Mouse (Mus musculus): ENCODE results near the gene Rcsd1. TPM values are rescaled to one million over a fixed set of nuclear protein-coding genes. Genes with fewer than 3 reads are reported as not detected.
A peak's percentile ranks its signal among the peaks of the same experiment; 100 is the strongest.

The Rcsd1 gene
- total and polyA plus RNA-seq, 3 experiments = 57.2 to 81.5 (median 68.7) TPM

GRCm38 (mm10) chr1:165693856-165694255, 15.7 kb downstream of the Rcsd1 start:
- no peak for DNase-seq
- Histone ChIP-seq H3K36me3 (ENCODE audit: control insufficient read depth, insufficient read depth, low read length) (peaks cover 69% of the 10 kb centered on the region), H3K4me3 (no peak overlapping the region), H3K79me2 (replicated peaks; ENCODE audit: control insufficient read depth, insufficient read depth, low read length) (peaks cover 3% of the 10 kb centered on the region), H3K27ac (peak overlapping the region; percentile 72), H3K4me1 (ENCODE audit: control insufficient read depth, insufficient read depth, low read length) (peaks cover 54% of the 10 kb centered on the region), H3K9ac (ENCODE audit: low read depth, low read length) (no peak overlapping the region), H3K27me3 (ENCODE audit: control insufficient read depth, insufficient read depth, low read length) (no peaks in the 10 kb centered on the region)
- 34% methylated on average over 7 of the region's 7 CpGs for WGBS
- intact Hi-C loops (cut with DNase I) = no loop called here
- TF ChIP-seq POLR2A (IDR thresholded peaks at IDR 0.05; ENCODE audit: insufficient read depth, low read depth, low read length) (no peak), EP300 (IDR thresholded peaks at IDR 0.05; ENCODE audit: insufficient read depth, low read depth, low read length) (no peak), CTCF (IDR thresholded peaks at IDR 0.05) (no peak)

GRCm38 (mm10) chr1:165691516-165691915, 18.0 kb downstream of the Rcsd1 start:
- WGBS = 8% methylated on average over 3 of the region's 3 CpGs
- intact Hi-C loops (cut with DNase I) = no loop called here
- peak overlapping the region; percentile 44 for H3K9ac ChIP-seq (ENCODE audit: low read depth, low read length)

GRCm38 (mm10) chr1:165689845-165690244, 19.7 kb downstream of the Rcsd1 start:
- 37% methylated on average over 5 of the region's 5 CpGs for WGBS
- Histone ChIP-seq H3K27me3 (ENCODE audit: control insufficient read depth, insufficient read depth, low read length) (no peaks in the 10 kb centered on the region), H3K27ac (peak overlapping the region; percentile 71), H3K36me3 (ENCODE audit: control insufficient read depth, insufficient read depth, low read length) (peaks cover 73% of the 10 kb centered on the region), H3K9ac (ENCODE audit: low read depth, low read length) (no peak overlapping the region), H3K79me2 (replicated peaks; ENCODE audit: control insufficient read depth, insufficient read depth, low read length) (peaks cover 3% of the 10 kb centered on the region), H3K4me1 (ENCODE audit: control insufficient read depth, insufficient read depth, low read length) (peaks cover 58% of the 10 kb centered on the region), H3K4me3 (no peak overlapping the region)
- intact Hi-C loops (cut with DNase I) = no loop called here
- no peak for DNase-seq
- TF ChIP-seq CTCF (IDR thresholded peaks at IDR 0.05) (no peak), POLR2A (IDR thresholded peaks at IDR 0.05; ENCODE audit: insufficient read depth, low read depth, low read length) (no peak), EP300 (IDR thresholded peaks at IDR 0.05; ENCODE audit: insufficient read depth, low read depth, low read length) (no peak)

More at GRCm38 (mm10) chr1:165691516-165691915, 18.0 kb downstream of the Rcsd1 start:
- Histone ChIP-seq H3K36me3 (ENCODE audit: control insufficient read depth, insufficient read depth, low read length) (peaks cover 76% of the 10 kb centered on the region), H3K4me3 (peak overlapping the region; percentile 6; the same call in 1 of the 2 replicates), H3K4me1 (ENCODE audit: control insufficient read depth, insufficient read depth, low read length) (peaks cover 56% of the 10 kb centered on the region), H3K27me3 (ENCODE audit: control insufficient read depth, insufficient read depth, low read length) (no peaks in the 10 kb centered on the region), H3K79me2 (replicated peaks; ENCODE audit: control insufficient read depth, insufficient read depth, low read length) (peaks cover 3% of the 10 kb centered on the region), H3K27ac (peak overlapping the region; percentile 71)
- TF ChIP-seq POLR2A (IDR thresholded peaks at IDR 0.05; ENCODE audit: insufficient read depth, low read depth, low read length) (peak; percentile 51), CTCF (IDR thresholded peaks at IDR 0.05) (peak; percentile 24; the same call in 1 of the 2 replicates), EP300 (IDR thresholded peaks at IDR 0.05; ENCODE audit: insufficient read depth, low read depth, low read length) (peak; percentile 72)
- DNase-seq = peak; percentile 71 to 83

GRCm38 (mm10) chr1:165687861-165688260, 21.7 kb downstream of the Rcsd1 start:
- no peaks in the 10 kb centered on the region for H3K27me3 ChIP-seq (ENCODE audit: control insufficient read depth, insufficient read depth, low read length)
- no peak for DNase-seq
- H3K4me3 ChIP-seq = no peak overlapping the region
- H3K79me2 ChIP-seq (replicated peaks; ENCODE audit: control insufficient read depth, insufficient read depth, low read length) = peaks cover 2% of the 10 kb centered on the region; the same call in 1 of the 2 replicates
- H3K4me1 ChIP-seq (ENCODE audit: control insufficient read depth, insufficient read depth, low read length) = peaks cover 58% of the 10 kb centered on the region
- H3K36me3 ChIP-seq (ENCODE audit: control insufficient read depth, insufficient read depth, low read length) = peaks cover 72% of the 10 kb centered on the region
- peak overlapping the region; percentile 16; the same call in 1 of the 2 replicates for H3K9ac ChIP-seq (ENCODE audit: low read depth, low read length)
- 45% methylated on average over 2 of the region's 2 CpGs for WGBS
- TF ChIP-seq EP300 (IDR thresholded peaks at IDR 0.05; ENCODE audit: insufficient read depth, low read depth, low read length) (no peak), POLR2A (IDR thresholded peaks at IDR 0.05; ENCODE audit: insufficient read depth, low read depth, low read length) (no peak), CTCF (IDR thresholded peaks at IDR 0.05) (no peak)
- intact Hi-C loops (cut with DNase I) = no loop called here
- H3K27ac ChIP-seq = peak overlapping the region; percentile 64

- DNase-seq = no peak
- Histone ChIP-seq H3K27ac (peak overlapping the region; percentile 74), H3K9ac (ENCODE audit: low read depth, low read length) (peak overlapping the region; percentile 25), H3K36me3 (ENCODE audit: control insufficient read depth, insufficient read depth, low read length) (peaks cover 70% of the 10 kb centered on the region), H3K27me3 (ENCODE audit: control insufficient read depth, insufficient read depth, low read length) (no peaks in the 10 kb centered on the region), H3K79me2 (replicated peaks; ENCODE audit: control insufficient read depth, insufficient read depth, low read length) (peaks cover 5% of the 10 kb centered on the region; the same call in 1 of the 2 replicates), H3K4me3 (no peak overlapping the region), H3K4me1 (ENCODE audit: control insufficient read depth, insufficient read depth, low read length) (peaks cover 64% of the 10 kb centered on the region)
- intact Hi-C loops (cut with DNase I) = no loop called here
- 12% methylated on average over 8 of the region's 8 CpGs for WGBS
- no peak for TF ChIP-seq POLR2A (IDR thresholded peaks at IDR 0.05; ENCODE audit: insufficient read depth, low read depth, low read length)
- TF ChIP-seq CTCF (IDR thresholded peaks at IDR 0.05) = no peak
- no peak for TF ChIP-seq EP300 (IDR thresholded peaks at IDR 0.05; ENCODE audit: insufficient read depth, low read depth, low read length)
These were observed 22.6 kb downstream of the Rcsd1 start for GRCm38 (mm10) chr1:165686963-165687362.

- Histone ChIP-seq H3K79me2 (replicated peaks; ENCODE audit: control insufficient read depth, insufficient read depth, low read length) (peaks cover 5% of the 10 kb centered on the region; the same call in 1 of the 2 replicates), H3K4me3 (no peak overlapping the region), H3K27me3 (ENCODE audit: control insufficient read depth, insufficient read depth, low read length) (no peaks in the 10 kb centered on the region), H3K27ac (peak overlapping the region; percentile 74), H3K4me1 (ENCODE audit: control insufficient read depth, insufficient read depth, low read length) (peaks cover 63% of the 10 kb centered on the region), H3K9ac (ENCODE audit: low read depth, low read length) (peak overlapping the region; percentile 4; the same call in 1 of the 2 replicates), H3K36me3 (ENCODE audit: control insufficient read depth, insufficient read depth, low read length) (peaks cover 73% of the 10 kb centered on the region)
- no peak for DNase-seq
- intact Hi-C loops (cut with DNase I) = no loop called here
- WGBS = 28% methylated on average over 6 of the region's 6 CpGs
- TF ChIP-seq POLR2A (IDR thresholded peaks at IDR 0.05; ENCODE audit: insufficient read depth, low read depth, low read length) = no peak
- TF ChIP-seq EP300 (IDR thresholded peaks at IDR 0.05; ENCODE audit: insufficient read depth, low read depth, low read length) = peak; percentile 36; the same call in 1 of the 2 replicates
These were observed 23.2 kb downstream of the Rcsd1 start for GRCm38 (mm10) chr1:165686349-165686748.

All from heart, adult 2 months (tissue).